Mouse (Mus musculus) kidney, postnatal 0 days (tissue): ENCODE results near the gene 3425401B19Rik. TPM values are rescaled to one million over a fixed set of nuclear protein-coding genes. Genes with fewer than 3 reads are reported as not detected.

Experiments
- ATAC-seq: fragments of 200-750 bp; cut with Nextera tagmentation; replicated peaks from 2 replicates; pipeline ENCODE4 v1.8.0; 2017; ENCODE audit warnings: low read depth, moderate number of reproducible peaks, moderate TSS enrichment, moderate library complexity; ENCODE audit not compliant: low FRiP score
- DNase-seq: peaks from one replicate; pipeline ENCODE4 v3.0.0-alpha.2; 2016; ENCODE audit warnings: low spot score
- H3K27ac ChIP-seq: fragments of 300-500 bp; sonication (generic); 2 replicates; pipeline ENCODE4 v1.5.1; 2014; ENCODE audit warnings: mild to moderate bottlenecking
- H3K27me3 ChIP-seq: fragments of 300-500 bp; sonication (generic); 2 replicates; pipeline ENCODE4 v1.6.1; 2014; ENCODE audit warnings: low read length, mixed read lengths; ENCODE audit not compliant: insufficient read depth
- H3K36me3 ChIP-seq: fragments of 300-500 bp; sonication (generic); 2 replicates; pipeline ENCODE4 v1.6.1; 2014; ENCODE audit warnings: low read length, mixed read lengths; ENCODE audit not compliant: insufficient read depth
- H3K4me1 ChIP-seq: fragments of 300-500 bp; sonication (generic); replicated peaks from 2 replicates; pipeline ENCODE4 v1.6.1; 2014; ENCODE audit warnings: antibody characterized with exemption, low read length, mixed read lengths; ENCODE audit not compliant: insufficient read depth
- H3K4me2 ChIP-seq: fragments of 300-500 bp; sonication (generic); 2 replicates; pipeline ENCODE4 v1.6.1; 2014; ENCODE audit warnings: mild to moderate bottlenecking, low read length, moderate library complexity, mixed read lengths
- H3K4me3 ChIP-seq: fragments of 300-500 bp; sonication (generic); replicated peaks from 2 replicates; pipeline ENCODE4 v1.5.1; 2014; ENCODE audit warnings: low read depth, low read length
- H3K9ac ChIP-seq: fragments of 300-500 bp; sonication (generic); 2 replicates; pipeline ENCODE4 v1.6.1; 2014; ENCODE audit warnings: low read depth, low read length
- H3K9me3 ChIP-seq: fragments of 300-500 bp; sonication (generic); replicated peaks from 2 replicates; pipeline ENCODE4 v1.6.1; 2016; ENCODE audit warnings: low read length, inconsistent platforms, mixed read lengths
- CTCF ChIP-seq: IDR thresholded peaks from 2 replicates; pipeline ENCODE4 v1.5.1; 2016; ENCODE audit warnings: antibody characterized with exemption, low read depth, mild to moderate bottlenecking, moderate library complexity
- WGBS: fragments of 180-500 bp; shearing (Covaris S2); extraction: QIAGEN DNeasy Blood & Tissue Kit; methylation state at CpG from one replicate; pipeline ENCODE4 v1.1.7; 2014; 5-methylcytosine and 5-hydroxymethylcytosine counted together
- polyA plus RNA-seq: library from polyadenylated mRNA; unstranded; fragments of >200 nt; fragmentation: Nextera tagmentation; extraction: Ambion mirVana; gene quantifications from 2 replicates; pipeline ENCODE4 v1.2.1, GENCODE M21; 2015

3425401B19Rik gene
- polyA plus RNA-seq, 1 experiment from 2014 or later: 0.12 TPM

- H3K27me3 ChIP-seq: no peaks in the 10 kb centered on the region
- ATAC-seq: no peak
- no peak overlapping the region for H3K4me3 ChIP-seq
- no peaks in the 10 kb centered on the region for H3K4me1 ChIP-seq
- DNase-seq: no peak
- no peaks in the 10 kb centered on the region for H3K9me3 ChIP-seq
- 91% methylated on average over 2 of the region's 2 CpGs for WGBS
- H3K36me3 ChIP-seq: no peaks in the 10 kb centered on the region
- H3K27ac ChIP-seq: no peak overlapping the region
- H3K9ac ChIP-seq: no peak overlapping the region
- H3K4me2 ChIP-seq: no peak overlapping the region
- no peak for TF ChIP-seq CTCF
Measured at GRCm38 (mm10) chr14:32696344-32696743, 11.3 kb upstream of the 3425401B19Rik start.

DNA sequence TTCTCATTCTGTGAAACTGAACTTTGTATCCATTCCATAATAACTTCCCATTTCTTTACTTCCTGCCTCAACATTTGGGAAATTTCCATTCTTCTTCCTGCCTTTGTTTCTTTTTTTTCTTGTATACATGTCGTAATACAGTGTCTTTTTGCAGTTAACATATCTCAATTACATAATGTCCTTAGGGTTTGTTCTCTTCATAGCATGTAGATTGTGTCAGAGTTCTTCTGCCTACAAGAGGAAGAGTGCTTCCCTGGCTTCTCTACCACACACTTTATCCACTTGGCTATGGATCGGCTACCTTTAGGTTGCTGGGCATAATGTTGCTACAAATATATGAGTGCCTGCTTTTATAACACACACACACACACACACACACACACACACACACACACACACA, 10.8 kb upstream of the 3425401B19Rik start:
- H3K27ac ChIP-seq: no peak overlapping the region
- H3K27me3 ChIP-seq: no peaks in the 10 kb centered on the region
- no peaks in the 10 kb centered on the region for H3K4me1 ChIP-seq
- 83% methylated on average over 2 of the region's 2 CpGs for WGBS
- DNase-seq (no peak), ATAC-seq (no peak)
- H3K9me3 ChIP-seq: no peaks in the 10 kb centered on the region
- no peak for TF ChIP-seq CTCF
- H3K9ac ChIP-seq: no peak overlapping the region
- no peak overlapping the region for H3K4me3 ChIP-seq
- no peaks in the 10 kb centered on the region for H3K36me3 ChIP-seq
- no peak overlapping the region for H3K4me2 ChIP-seq

- WGBS: 26% methylated on average over 19 of the region's 19 CpGs
- no peaks in the 10 kb centered on the region for H3K27me3 ChIP-seq
- no peak for TF ChIP-seq CTCF
- no peaks in the 10 kb centered on the region for H3K9me3 ChIP-seq
- ATAC-seq: no peak
- 0 out of 2 replicates have a peak overlapping the region, but pooled peaks have one; percentile 18 for H3K9ac ChIP-seq
- H3K4me3 ChIP-seq: no peak overlapping the region
- DNase-seq: no peak
- no peaks in the 10 kb centered on the region for H3K36me3 ChIP-seq
- no peak overlapping the region for H3K27ac ChIP-seq
- H3K4me1 ChIP-seq: peaks cover 18% of the 10 kb centered on the region
- peak overlapping the region; percentile 36; the same call in 1 of the 2 replicates for H3K4me2 ChIP-seq
Measured at GRCm38 (mm10) chr14:32684735-32685105, 373 bp downstream of the 3425401B19Rik start.

DNA sequence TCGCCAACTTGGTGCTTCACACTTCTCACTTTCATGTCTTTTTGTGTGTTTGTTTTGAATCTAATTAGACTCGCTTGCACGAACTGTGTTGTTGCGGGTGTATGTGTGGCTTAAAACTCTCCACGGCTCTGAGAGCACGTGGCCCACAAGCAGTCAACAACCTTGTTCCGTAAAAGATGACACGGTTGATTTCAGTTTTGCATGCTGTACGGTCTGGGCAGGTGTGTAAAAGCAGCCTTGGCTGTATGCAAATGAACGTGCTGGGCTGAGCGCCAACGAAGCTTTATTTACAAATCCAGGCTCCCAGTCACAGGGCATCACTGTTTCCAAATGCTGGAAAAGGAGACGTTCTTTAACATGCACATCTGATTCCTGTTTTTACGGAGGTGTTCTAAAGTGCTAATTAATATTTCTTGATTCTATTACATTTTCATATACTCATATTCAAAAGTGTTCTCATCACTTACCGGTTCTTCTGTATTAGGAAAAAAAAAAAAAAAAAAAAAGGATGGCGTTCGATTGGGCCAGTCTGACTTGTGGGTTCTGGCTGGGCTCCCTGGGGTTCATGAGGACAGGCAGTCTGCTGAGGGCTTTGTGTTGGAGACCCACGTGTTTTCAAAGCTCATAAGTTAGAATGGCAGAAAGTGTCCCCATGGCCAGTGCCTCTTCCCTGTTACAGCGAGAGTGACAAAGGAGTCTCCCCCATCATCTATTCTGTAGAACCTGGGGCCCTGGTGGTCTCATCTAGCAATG, 935 bp downstream of the 3425401B19Rik start:
- ATAC-seq: no peak

GRCm38 (mm10) chr14:32683251-32683838, 1.7 kb downstream of the 3425401B19Rik start:
- Histone ChIP-seq H3K4me3 (no peak overlapping the region), H3K36me3 (no peaks in the 10 kb centered on the region), H3K4me2 (peak overlapping the region; percentile 19; the same call in 1 of the 2 replicates), H3K27me3 (no peaks in the 10 kb centered on the region), H3K9me3 (no peaks in the 10 kb centered on the region), H3K27ac (no peak overlapping the region), H3K9ac (no peak overlapping the region), H3K4me1 (peaks cover 18% of the 10 kb centered on the region)
- no peak for ATAC-seq
- TF ChIP-seq CTCF: no peak
- DNase-seq: peak; percentile 72
- WGBS: 20% methylated on average over 19 of the region's 19 CpGs

More for the DNA sequence above, 935 bp downstream of the 3425401B19Rik start:
- Histone ChIP-seq H3K27me3 (no peaks in the 10 kb centered on the region), H3K4me1 (peaks cover 18% of the 10 kb centered on the region), H3K4me3 (no peak overlapping the region), H3K9me3 (no peaks in the 10 kb centered on the region), H3K36me3 (no peaks in the 10 kb centered on the region), H3K27ac (no peak overlapping the region), H3K9ac (0 out of 2 replicates have a peak overlapping the region, but pooled peaks have one; percentile 18), H3K4me2 (peak overlapping the region; percentile 36)
- 42% methylated on average over 19 of the region's 19 CpGs for WGBS
- DNase-seq: peak; percentile 14
- TF ChIP-seq CTCF: no peak

GRCm38 (mm10) chr14:32682536-32682935, 2.6 kb downstream of the 3425401B19Rik start:
- H3K27me3 ChIP-seq: no peaks in the 10 kb centered on the region
- no peak for TF ChIP-seq CTCF
- DNase-seq (no peak), ATAC-seq (no peak)
- no peak overlapping the region for H3K9ac ChIP-seq
- 94% methylated on average over 12 of the region's 12 CpGs for WGBS
- no peak overlapping the region for H3K27ac ChIP-seq
- H3K9me3 ChIP-seq: no peaks in the 10 kb centered on the region
- peaks cover 18% of the 10 kb centered on the region for H3K4me1 ChIP-seq
- no peak overlapping the region for H3K4me3 ChIP-seq
- H3K36me3 ChIP-seq: no peaks in the 10 kb centered on the region
- H3K4me2 ChIP-seq: no peak overlapping the region
